Comparison of ENCODE assay signal across 8 mouse cellular contexts in genomic region chr10:119454668-119455542, GRCm38 (mm10). TPM values are rescaled to one million over a fixed set of nuclear protein-coding genes. Genes with fewer than 3 reads are reported as not detected.
DNase-seq lines count a peak whose midpoint lies in the region; ATAC-seq and TF ChIP-seq lines count a peak whose summit lies in the region.

No protein-coding gene starts in this region.

- peaks cover 26% of the 10 kb centered on the region for H3K27me3 ChIP-seq in heart, postnatal 0 days (ENCODE audit: control insufficient read depth, insufficient read depth, low read length)
- peaks cover 49% of the 10 kb centered on the region for H3K27me3 ChIP-seq in liver, embryonic 15.5 days

- no peak for TF ChIP-seq CTCF in lung, adult 2 months (IDR thresholded peaks at IDR 0.05; ENCODE audit: insufficient read depth, low read length)
- no peak for TF ChIP-seq CTCF in heart, postnatal 0 days (IDR thresholded peaks at IDR 0.05; ENCODE audit: low read depth)

- no peak for TF ChIP-seq POLR2A in lung, adult 2 months (IDR thresholded peaks at IDR 0.05; ENCODE audit: borderline replicate concordance, extremely low read depth, low read depth, low read length)

- no peak overlapping the region for H3K27ac ChIP-seq in heart, postnatal 0 days (ENCODE audit: low read depth)
- no peak overlapping the region for H3K27ac ChIP-seq in liver, embryonic 15.5 days (replicated peaks)

- peak overlapping the region; percentile 52 for H3K9ac ChIP-seq in heart, postnatal 0 days (replicated peaks; ENCODE audit: low read depth, low read length)
- no peak overlapping the region; the same call in 1 of the 2 replicates for H3K9ac ChIP-seq in liver, embryonic 15.5 days

- DNase-seq in lung, adult 2 months = peak; percentile 6
- DNase-seq in lung, postnatal 25 days (ENCODE audit: low spot score) = no peak
- peak; percentile 20 for DNase-seq in embryo, embryonic 11.5 days (ENCODE audit: low read depth, low spot score)
- DNase-seq in heart, postnatal 0 days (ENCODE audit: low spot score) = no peak
- no peak for DNase-seq in spleen, postnatal 10 days (ENCODE audit: low spot score in 2 of 2)
- DNase-seq in gastrocnemius, adult 8-10 months (ENCODE audit: low spot score in 2 of 2) = no peak
- DNase-seq in left cerebral cortex, adult 18-20 months (ENCODE audit: low spot score in 2 of 2) = no peak

- no peak for ATAC-seq in heart, postnatal 0 days (ENCODE audit: insufficient read depth, low read depth)
- ATAC-seq in liver, embryonic 15.5 days (ENCODE audit: insufficient read depth) = no peak

- H3K36me3 ChIP-seq in heart, postnatal 0 days (replicated peaks; ENCODE audit: control insufficient read depth, insufficient read depth, low read length) = no peaks in the 10 kb centered on the region
- H3K36me3 ChIP-seq in liver, embryonic 15.5 days (replicated peaks) = no peaks in the 10 kb centered on the region

- H3K4me3 ChIP-seq in lung, adult 2 months (replicated peaks; ENCODE audit: extremely low read depth, low read depth, low read length) = peak overlapping the region; percentile 26
- peak overlapping the region; percentile 60 for H3K4me3 ChIP-seq in heart, postnatal 0 days (ENCODE audit: low read depth, low read length)
- peak overlapping the region; percentile 54 for H3K4me3 ChIP-seq in liver, embryonic 15.5 days (replicated peaks)

- no peaks in the 10 kb centered on the region for H3K9me3 ChIP-seq in heart, postnatal 0 days (replicated peaks; ENCODE audit: control insufficient read depth, low read length)
- H3K9me3 ChIP-seq in liver, embryonic 15.5 days (replicated peaks) = no peaks in the 10 kb centered on the region

- 3% methylated on average over 31 of the region's 31 CpGs for WGBS in lung, adult 2 months
- WGBS in heart, postnatal 0 days = 2% methylated on average over 31 of the region's 31 CpGs
- 1% methylated on average over 31 of the region's 31 CpGs for WGBS in liver, embryonic 15.5 days (ENCODE audit: insufficient replicate concordance)

- H3K4me2 ChIP-seq in heart, postnatal 0 days (ENCODE audit: low read depth, low read length) = peak overlapping the region; percentile 96
- peak overlapping the region; percentile 59 for H3K4me2 ChIP-seq in liver, embryonic 15.5 days

- TF ChIP-seq EP300 in heart, postnatal 0 days (IDR thresholded peaks at IDR 0.05; ENCODE audit: low read depth) = no peak

- H3K4me1 ChIP-seq in lung, adult 2 months (ENCODE audit: control insufficient read depth, insufficient read depth, low read length) = no peaks in the 10 kb centered on the region; the same call in 1 of the 2 replicates
- peaks cover 14% of the 10 kb centered on the region; the same call in 1 of the 2 replicates for H3K4me1 ChIP-seq in heart, postnatal 0 days (ENCODE audit: control insufficient read depth, insufficient read depth)
- H3K4me1 ChIP-seq in liver, embryonic 15.5 days (replicated peaks) = no peaks in the 10 kb centered on the region

RNA-seq across cellular contexts. Expression of gene Grip1, which starts 1.3 kb away (rescaled TPM):
- 1.0 and 1.3 TPM in 2 replicates for polyA plus RNA-seq in lung, adult 2 months (2012; rRNA removed)
- total RNA-seq in heart, postnatal 0 days (2014; rRNA removed; ENCODE audit: low replicate concordance) = 0.38 and 2.8 TPM in 2 replicates
- polyA plus RNA-seq in heart, postnatal 0 days (2015; fragmentation: Nextera tagmentation; extraction: Ambion mirVana) = 0.56 and 0.67 TPM in 2 replicates
- polyA plus RNA-seq in liver, embryonic 15.5 days (2015; fragmentation: Nextera tagmentation; extraction: Ambion mirVana) = 0.53 and 0.55 TPM in 2 replicates
- total RNA-seq in gastrocnemius, adult 8-10 months (2022) = not detected
- 10 to 100 TPM; 16.6 to 17.8 TPM for total RNA-seq in left cerebral cortex, adult 18-20 months (2021)

Comparison
In these comparisons a context has a peak if more than half of its experiments do, and no peak if none do; other contexts are left out.
1. DNase-seq: peak in lung, adult 2 months (single experiment) and embryo, embryonic 11.5 days (single experiment); none in lung, postnatal 25 days (single experiment), heart, postnatal 0 days (single experiment), spleen, postnatal 10 days (0 of 2), gastrocnemius, adult 8-10 months (0 of 2) and left cerebral cortex, adult 18-20 months (0 of 2).
2. Peak in every context shown above with its lines, with median percentiles within 50 percentile points of each other: H3K4me3 ChIP-seq.